Mouse (Mus musculus) cerebellum, postnatal 36 days (tissue): ENCODE measurements around the gene Pou2f1.

Experiments used
- DNase-seq, 2 experiments: peaks; one replicate each; pipeline ENCODE4 v3.0.0; 2021 to 2022; ENCODE audit warnings: mixed read lengths in 2 of 2

Pou2f1 gene

GRCm38 (mm10) chr1:166002520-166003155 lies at the start of gene Pou2f1:
Gene Pou2f1 (minus strand): TSS chr1:166002678.
- DNase-seq: peak; percentile 94 to 97

DNA sequence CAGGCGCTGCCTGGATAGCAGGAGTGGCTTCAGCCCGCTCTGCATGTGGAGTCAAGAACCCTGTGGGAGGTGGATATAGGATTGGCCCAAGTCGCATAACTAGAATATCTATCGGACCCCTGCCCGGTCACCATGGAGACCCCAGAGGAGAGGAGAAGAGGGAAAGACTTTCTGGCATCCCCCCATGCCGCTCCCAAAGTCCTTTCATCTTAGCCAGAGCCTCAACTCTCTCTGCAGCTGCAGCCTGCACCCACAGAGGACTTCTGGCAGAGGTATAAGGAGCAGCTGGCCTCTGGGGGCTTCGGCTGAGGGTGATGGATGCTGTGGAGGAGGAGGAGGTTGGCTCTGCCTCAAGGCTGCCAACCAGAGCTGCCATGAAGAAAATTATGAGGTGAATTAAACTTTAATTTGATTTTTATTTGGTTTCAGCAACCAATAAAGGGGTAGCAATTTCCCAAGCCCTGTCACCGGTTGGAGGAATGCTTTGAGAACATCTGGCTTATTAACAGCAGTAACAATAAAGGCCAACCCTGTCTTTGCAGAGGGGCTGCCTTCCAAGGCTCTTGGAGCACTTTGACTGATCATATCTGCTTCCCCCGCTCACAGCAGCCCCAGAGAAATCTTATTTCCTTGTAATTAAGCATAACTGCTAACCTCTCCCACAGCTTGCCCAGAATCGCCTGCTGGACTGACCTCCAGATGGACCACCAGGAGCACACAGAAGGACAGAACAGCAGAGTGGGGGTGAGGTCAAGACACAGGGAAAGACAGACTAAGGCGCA lies 46.8 kb upstream of the Pou2f1 start:
- no peak for DNase-seq

DNA sequence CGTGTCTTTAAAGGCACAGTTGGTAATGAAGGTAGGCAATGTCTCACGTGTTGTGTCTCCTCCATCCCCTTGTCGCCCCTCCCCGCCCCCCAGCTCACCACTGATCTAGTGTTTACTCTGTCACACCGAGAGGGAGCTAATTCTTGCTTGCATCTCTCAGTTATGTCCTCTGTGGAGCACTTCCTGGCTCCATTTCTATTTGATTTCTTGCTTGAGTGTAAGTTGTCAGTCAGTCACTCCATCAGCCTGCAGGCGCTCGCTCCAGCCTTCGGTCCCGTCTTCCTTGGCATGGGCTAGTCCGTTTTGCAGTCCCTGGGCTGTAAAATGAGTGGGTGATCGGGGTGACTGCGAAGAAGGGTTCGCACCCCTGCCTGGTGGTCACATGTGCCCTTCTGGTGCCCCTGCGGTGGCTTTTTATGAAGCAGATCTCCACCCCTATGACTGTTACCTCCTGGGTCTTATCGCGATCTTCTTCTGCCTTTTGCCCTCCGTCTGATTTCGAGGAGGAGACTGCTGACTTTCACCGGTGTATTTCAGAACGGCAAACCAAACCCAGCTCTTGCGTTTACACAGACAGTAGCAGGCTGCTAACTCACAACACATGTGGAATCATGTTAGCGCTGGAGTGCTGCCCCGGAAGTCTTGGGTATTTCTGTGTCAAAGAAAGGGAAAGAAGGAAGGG lies 45.9 kb upstream of the Pou2f1 start:
- peak in 1 of 2 experiments; percentile 5 for DNase-seq

GRCm38 (mm10) chr1:166047505-166048170 lies 45.2 kb upstream of the Pou2f1 start:
- DNase-seq: peak; percentile 8 to 9

GRCm38 (mm10) chr1:166045894-166046197 lies 43.4 kb upstream of the Pou2f1 start:
- DNase-seq: no peak

- DNase-seq: no peak
Observed at GRCm38 (mm10) chr1:166045060-166045893, 42.8 kb upstream of the Pou2f1 start.

GRCm38 (mm10) chr1:166043451-166044149 lies 41.1 kb upstream of the Pou2f1 start:
- no peak for DNase-seq

GRCm38 (mm10) chr1:166041501-166041900 lies 39.0 kb upstream of the Pou2f1 start:
- no peak for DNase-seq

- DNase-seq: no peak
Observed at GRCm38 (mm10) chr1:166038731-166039332, 36.4 kb upstream of the Pou2f1 start.

DNA sequence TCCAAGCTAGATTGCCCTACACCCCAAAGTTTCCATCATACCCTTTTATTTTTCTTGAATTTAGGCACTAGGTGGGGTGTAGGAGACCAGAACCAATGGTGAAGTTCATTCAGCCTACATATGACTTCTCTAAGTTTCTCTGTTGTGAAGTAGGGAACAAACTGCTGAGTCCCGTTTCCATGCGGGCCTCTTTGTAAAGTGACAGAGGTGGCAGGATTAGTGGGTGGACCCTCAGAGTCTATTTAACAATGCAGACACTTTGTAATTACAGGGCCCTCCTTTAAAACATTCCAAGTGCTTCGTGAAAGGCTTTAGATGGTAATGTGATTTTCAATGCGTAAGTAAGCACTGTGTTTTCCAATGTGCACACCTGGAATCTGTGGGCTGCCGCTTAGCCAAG lies 32.6 kb upstream of the Pou2f1 start:
- no peak for DNase-seq

- no peak for DNase-seq
Observed at GRCm38 (mm10) chr1:166031673-166032547, 29.4 kb upstream of the Pou2f1 start.

DNA sequence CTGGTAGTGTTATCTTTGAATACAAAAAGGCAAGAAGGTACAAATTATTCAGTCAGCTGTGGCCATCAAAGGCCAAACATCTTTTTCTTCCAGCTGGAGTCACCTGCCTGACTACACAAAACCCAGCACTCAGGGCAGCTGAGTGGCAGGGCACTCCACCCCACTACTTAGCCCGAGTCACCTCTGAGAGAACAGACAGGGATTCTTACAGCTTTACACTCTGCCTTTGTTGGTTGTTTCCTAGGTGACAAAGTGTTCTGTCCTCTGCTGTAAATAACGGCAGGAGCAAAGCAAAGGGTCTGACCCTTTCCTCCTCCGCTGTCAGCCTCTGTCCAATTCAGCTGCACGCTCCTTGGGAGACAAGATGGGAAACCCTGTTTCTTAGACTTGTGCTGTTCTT lies 21.5 kb upstream of the Pou2f1 start:
- DNase-seq: no peak

GRCm38 (mm10) chr1:166017203-166017602 lies 14.7 kb upstream of the Pou2f1 start:
- DNase-seq: no peak

- DNase-seq: no peak
Observed at GRCm38 (mm10) chr1:166016306-166016705, 13.8 kb upstream of the Pou2f1 start.

DNA sequence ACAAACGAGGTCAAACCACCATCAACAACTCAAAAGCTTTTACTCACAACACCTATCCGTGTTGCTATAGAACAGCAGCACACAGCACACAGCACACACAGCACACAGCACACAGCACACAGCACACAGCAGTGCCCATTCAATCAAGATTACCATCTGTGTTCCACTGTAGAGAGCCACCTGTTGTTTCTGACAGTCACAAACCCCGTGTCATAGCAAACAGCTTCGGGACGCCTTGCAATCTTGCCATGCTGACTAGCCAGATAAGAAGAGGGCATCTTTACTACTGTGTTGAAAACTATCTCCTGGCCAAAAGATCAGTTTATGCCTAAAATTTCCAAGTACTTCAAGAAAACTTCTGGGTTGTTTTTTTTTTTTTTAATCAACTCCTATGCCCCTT lies 12.1 kb upstream of the Pou2f1 start:
- no peak for DNase-seq

GRCm38 (mm10) chr1:166010106-166010505 lies 7.6 kb upstream of the Pou2f1 start:
- no peak for DNase-seq

DNA sequence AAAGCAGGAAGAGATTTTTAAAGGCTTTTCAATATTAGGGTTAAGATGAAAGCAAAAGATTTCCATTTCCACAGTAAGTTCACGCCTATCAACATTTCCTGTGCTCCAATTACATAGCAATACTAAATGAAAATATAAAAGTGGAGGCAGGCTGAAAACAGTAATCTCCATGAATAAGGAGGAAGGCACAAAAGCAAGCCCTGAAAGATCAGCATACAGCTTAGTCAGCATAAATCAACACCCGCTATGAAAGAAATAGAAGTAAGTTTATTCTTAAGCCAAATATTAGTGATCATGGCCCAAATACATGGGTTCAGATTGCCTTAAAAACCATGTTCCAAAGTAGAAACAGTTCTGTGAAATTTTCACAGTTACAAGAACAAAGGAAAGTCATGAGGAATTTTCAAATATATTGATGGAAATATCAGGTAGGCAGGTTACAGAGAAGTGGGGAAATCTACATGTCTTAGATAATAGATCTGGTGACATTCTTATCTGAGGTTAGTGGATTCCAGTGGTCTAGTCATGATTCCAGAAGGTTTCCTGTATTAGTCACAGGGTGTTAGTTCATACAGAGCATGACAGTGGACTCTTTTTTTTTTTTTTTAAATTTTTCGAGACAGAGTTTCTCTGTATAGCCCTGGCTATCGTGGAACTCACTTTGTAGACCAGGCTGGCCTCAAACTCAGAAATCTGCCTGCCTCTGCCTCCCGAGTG lies 6.3 kb upstream of the Pou2f1 start:
- no peak for DNase-seq

- no peak for DNase-seq
Observed at GRCm38 (mm10) chr1:166007026-166007425, 4.5 kb upstream of the Pou2f1 start.

GRCm38 (mm10) chr1:166003181-166004022 lies 924 bp upstream of the Pou2f1 start:
- peak; percentile 94 to 96 for DNase-seq
